Mouse (Mus musculus) ES-Bruce4 (cell line): Measurements from ENCODE around the gene Dnttip2. TPM values are rescaled to one million over a fixed set of nuclear protein-coding genes. Genes with fewer than 3 reads are reported as not detected.

Experiments
- H3K27ac ChIP-seq: 2 replicates; pipeline ENCODE4 v1.5.1; 2012; ENCODE audit warnings: low read length, inconsistent platforms; ENCODE audit not compliant: insufficient read depth
- H3K27me3 ChIP-seq: 2 replicates; pipeline ENCODE4 v1.6.1; 2012; ENCODE audit warnings: mild to moderate bottlenecking, low read length, inconsistent platforms; ENCODE audit not compliant: control insufficient read depth, poor library complexity, insufficient read depth, severe bottlenecking
- H3K36me3 ChIP-seq: 2 replicates; pipeline ENCODE4 v1.6.1; 2012; ENCODE audit warnings: inconsistent platforms, mild to moderate bottlenecking, low read length, moderate library complexity; ENCODE audit not compliant: control insufficient read depth, poor library complexity, insufficient read depth, severe bottlenecking
- H3K4me1 ChIP-seq: one replicate; pipeline ENCODE4 v1.8.1; 2011; ENCODE audit warnings: low read length; ENCODE audit not compliant: control insufficient read depth, insufficient read depth
- H3K4me3 ChIP-seq: 2 replicates; pipeline ENCODE4 v1.5.1; 2011; ENCODE audit warnings: low read depth, mild to moderate bottlenecking, low read length
- H3K9ac ChIP-seq: 2 replicates; pipeline ENCODE4 v1.6.1; 2012; ENCODE audit warnings: low read depth, mild to moderate bottlenecking, inconsistent platforms; ENCODE audit not compliant: poor library complexity, severe bottlenecking
- H3K9me3 ChIP-seq: replicated peaks from 2 replicates; pipeline ENCODE4 v1.6.1; 2012; ENCODE audit warnings: mild to moderate bottlenecking, low read length, inconsistent platforms; ENCODE audit not compliant: control insufficient read depth, poor library complexity, insufficient read depth, severe bottlenecking
- CTCF ChIP-seq: IDR thresholded peaks from one replicate; pipeline ENCODE4 v1.8.1; 2011; ENCODE audit warnings: low read depth, low read length
- EP300 ChIP-seq: IDR thresholded peaks from 2 replicates; pipeline ENCODE4 v1.6.1; 2011; ENCODE audit warnings: low read depth, low read length; ENCODE audit not compliant: insufficient read depth
- POLR2A ChIP-seq: IDR thresholded peaks from one replicate; pipeline ENCODE4 v1.8.1; 2011; ENCODE audit warnings: low read length; ENCODE audit not compliant: insufficient read depth
- polyA plus RNA-seq: library from polyadenylated mRNA; stranded (reverse); fragments of >200 nt; gene quantifications from 2 replicates; pipeline ENCODE4 v1.2.4, GENCODE M21; 2011; ENCODE audit warnings: low read depth; ENCODE audit not compliant: missing spikeins, insufficient read depth, insufficient read length

The Dnttip2 gene
- polyA plus RNA-seq, 1 experiment = 132 TPM

- Histone ChIP-seq H3K4me1 (peaks cover 2% of the 10 kb centered on the region), H3K9ac (peak within 1 kb of the TSS; percentile 99), H3K27me3 (no peaks in the 10 kb centered on the region), H3K36me3 (no peaks in the 10 kb centered on the region), H3K9me3 (no peaks in the 10 kb centered on the region), H3K4me3 (peak within 1 kb of the TSS; percentile 98), H3K27ac (peak within 1 kb of the TSS; percentile 100)
- TF ChIP-seq EP300 = peak; percentile 54; the same call in 1 of the 2 replicates
- TF ChIP-seq POLR2A = peak; percentile 74
- TF ChIP-seq CTCF = peak; percentile 44
Measured at GRCm38 (mm10) chr3:122245215-122245877, 28.8 kb upstream of the Dnttip2 start, which contains the start of gene Gclm. TSS of gene Gclm (plus strand) at chr3:122245557.

GRCm38 (mm10) chr3:122245878-122246332 is 28.3 kb upstream of the Dnttip2 start:
- TF ChIP-seq POLR2A (no peak), CTCF (no peak), EP300 (no peak)
- no peaks in the 10 kb centered on the region for H3K27me3 ChIP-seq
- H3K9ac ChIP-seq = peak overlapping the region; percentile 99
- H3K27ac ChIP-seq = peak overlapping the region; percentile 71
- peaks cover 2% of the 10 kb centered on the region for H3K4me1 ChIP-seq
- no peaks in the 10 kb centered on the region; the same call in 1 of the 2 replicates for H3K36me3 ChIP-seq
- H3K4me3 ChIP-seq = peak overlapping the region; percentile 98
- no peaks in the 10 kb centered on the region for H3K9me3 ChIP-seq

GRCm38 (mm10) chr3:122246406-122246805 is 27.8 kb upstream of the Dnttip2 start:
- no peak for TF ChIP-seq CTCF
- TF ChIP-seq EP300 = no peak
- TF ChIP-seq POLR2A = no peak
- Histone ChIP-seq H3K9ac (peak overlapping the region; percentile 99), H3K36me3 (peaks cover 4% of the 10 kb centered on the region)

GRCm38 (mm10) chr3:122246986-122247767 is 27.0 kb upstream of the Dnttip2 start:
- Histone ChIP-seq H3K4me1 (peaks cover 2% of the 10 kb centered on the region), H3K4me3 (peak overlapping the region; percentile 98), H3K36me3 (peaks cover 4% of the 10 kb centered on the region), H3K27me3 (no peaks in the 10 kb centered on the region), H3K9ac (peak overlapping the region; percentile 99), H3K9me3 (no peaks in the 10 kb centered on the region), H3K27ac (no peak overlapping the region)
- TF ChIP-seq POLR2A (no peak), EP300 (no peak), CTCF (no peak)

More at GRCm38 (mm10) chr3:122246406-122246805, 27.8 kb upstream of the Dnttip2 start:
- no peaks in the 10 kb centered on the region for H3K27me3 ChIP-seq
- H3K4me1 ChIP-seq = peaks cover 2% of the 10 kb centered on the region
- H3K27ac ChIP-seq = no peak overlapping the region
- peak overlapping the region; percentile 98 for H3K4me3 ChIP-seq
- no peaks in the 10 kb centered on the region for H3K9me3 ChIP-seq

- Histone ChIP-seq H3K27ac (no peak overlapping the region), H3K9ac (no peak overlapping the region), H3K4me3 (no peak overlapping the region)
Measured at GRCm38 (mm10) chr3:122247768-122248100, 26.5 kb upstream of the Dnttip2 start.

More at GRCm38 (mm10) chr3:122247768-122248100, 26.5 kb upstream of the Dnttip2 start:
- Histone ChIP-seq H3K9me3 (no peaks in the 10 kb centered on the region), H3K36me3 (peaks cover 4% of the 10 kb centered on the region), H3K4me1 (peaks cover 5% of the 10 kb centered on the region), H3K27me3 (no peaks in the 10 kb centered on the region)
- TF ChIP-seq CTCF = no peak
- TF ChIP-seq EP300 = no peak
